ENCODE assay signal across 15 mouse cellular contexts in genomic region chr9:75085242-75085824, GRCm38 (mm10). TPM values are rescaled to one million over a fixed set of nuclear protein-coding genes. Genes with fewer than 3 reads are reported as not detected.
DNase-seq lines count a peak whose midpoint lies in the region; ATAC-seq and TF ChIP-seq lines count a peak whose summit lies in the region.
"Had no signal": no experiment of that assay in that cellular context is flagged by ENCODE, and none has a peak within 500 bp of the region (broad histone marks: within the 10 kb centered on the region; RNA-seq: fewer than 3 reads in every experiment).

No protein-coding gene starts in this region.

- H3K9me3 ChIP-seq in forebrain, embryonic 13.5 days (replicated peaks): 0 out of 2 replicates have a peak, but pooled peaks cover 4% of the 10 kb centered on the region
- H3K9me3 ChIP-seq in neural tube, embryonic 15.5 days (replicated peaks): no peaks in the 10 kb centered on the region
- H3K9me3 ChIP-seq: midbrain, embryonic 12.5 days had no signal

- no peak for TF ChIP-seq POLR2A in lung, adult 2 months (IDR thresholded peaks at IDR 0.05; ENCODE audit: borderline replicate concordance, extremely low read depth, low read depth, low read length)

- no peak overlapping the region for H3K9ac ChIP-seq in forebrain, embryonic 13.5 days
- no peak overlapping the region for H3K9ac ChIP-seq in neural tube, embryonic 15.5 days (replicated peaks)
- H3K9ac ChIP-seq: midbrain, embryonic 12.5 days had no signal

- WGBS in forebrain, embryonic 13.5 days: 39% methylated on average over 5 of the region's 5 CpGs
- WGBS in neural tube, embryonic 15.5 days: 30% methylated on average over 5 of the region's 5 CpGs
- 64% methylated on average over 5 of the region's 5 CpGs for WGBS in lung, adult 2 months

- peak; percentile 5 for DNase-seq in embryo, embryonic 11 days
- DNase-seq in embryo, embryonic 9.5 days (ENCODE audit: extremely low spot score): no peak
- DNase-seq in layer of hippocampus, postnatal 14 days (ENCODE audit: low spot score in 2 of 2): peak; percentile 19 to 36
- no peak for DNase-seq in layer of hippocampus, postnatal 36 days
- DNase-seq in gastrocnemius, postnatal 10 days: no peak
- DNase-seq in lung, adult 2 months: no peak
- DNase-seq: adrenal gland, postnatal 10 days; cerebellum, adult 11-12 months; heart, adult 18-20 months; kidney, postnatal 25 days; liver had no signal

- TF ChIP-seq CTCF in lung, adult 2 months (IDR thresholded peaks at IDR 0.05; ENCODE audit: insufficient read depth, low read length): no peak

- no peaks in the 10 kb centered on the region for H3K27me3 ChIP-seq in forebrain, embryonic 13.5 days
- no peaks in the 10 kb centered on the region for H3K27me3 ChIP-seq in neural tube, embryonic 15.5 days (replicated peaks)
- H3K27me3 ChIP-seq: midbrain, embryonic 12.5 days had no signal

- no peak overlapping the region for H3K4me2 ChIP-seq in forebrain, embryonic 13.5 days
- H3K4me2 ChIP-seq in neural tube, embryonic 15.5 days: no peak overlapping the region
- H3K4me2 ChIP-seq: midbrain, embryonic 12.5 days had no signal

- H3K36me3 ChIP-seq in forebrain, embryonic 13.5 days (ENCODE audit: poor library complexity, severe bottlenecking): no peaks in the 10 kb centered on the region
- H3K36me3 ChIP-seq in neural tube, embryonic 15.5 days: no peaks in the 10 kb centered on the region
- H3K36me3 ChIP-seq: midbrain, embryonic 12.5 days had no signal

- peak; percentile 85 for ATAC-seq in forebrain, embryonic 13.5 days
- ATAC-seq in neural tube, embryonic 15.5 days (ENCODE audit: low FRiP score): no peak

- peaks cover 20% of the 10 kb centered on the region for H3K4me1 ChIP-seq in forebrain, embryonic 13.5 days
- H3K4me1 ChIP-seq in neural tube, embryonic 15.5 days: peaks cover 7% of the 10 kb centered on the region; the same call in 1 of the 2 replicates
- no peaks in the 10 kb centered on the region for H3K4me1 ChIP-seq in lung, adult 2 months (ENCODE audit: control insufficient read depth, insufficient read depth, low read length)
- H3K4me1 ChIP-seq: midbrain, embryonic 12.5 days had no signal

- H3K27ac ChIP-seq in forebrain, embryonic 13.5 days: peak overlapping the region; percentile 35; the same call in 1 of the 2 replicates
- H3K27ac ChIP-seq in neural tube, embryonic 15.5 days (replicated peaks): 0 out of 2 replicates have a peak overlapping the region, but pooled peaks have one; percentile 10
- H3K27ac ChIP-seq: left cerebral cortex, adult 2 months; midbrain, embryonic 12.5 days had no signal

- H3K4me3 ChIP-seq in forebrain, embryonic 13.5 days: no peak overlapping the region
- no peak overlapping the region for H3K4me3 ChIP-seq in neural tube, embryonic 15.5 days (replicated peaks)
- H3K4me3 ChIP-seq in lung, adult 2 months (replicated peaks; ENCODE audit: extremely low read depth, low read depth, low read length): no peak overlapping the region
- H3K4me3 ChIP-seq: left cerebral cortex, adult 2 months; midbrain, embryonic 12.5 days had no signal

RNA-seq across cellular contexts. Expression of gene Myo5a, which starts 14.5 kb away (rescaled TPM):
- 100 to 1,000 TPM; 190 to 199 TPM for total RNA-seq in layer of hippocampus, postnatal 14 days (2021)
- 100 to 1,000 TPM; 189 to 191 TPM for total RNA-seq in layer of hippocampus, postnatal 36 days (2021)
- polyA plus RNA-seq in forebrain, embryonic 13.5 days (2015; fragmentation: Nextera tagmentation; extraction: Ambion mirVana): 25.7 and 26.9 TPM in 2 replicates
- 29.5 and 35.6 TPM in 2 replicates for polyA plus RNA-seq in neural tube, embryonic 15.5 days (2015; fragmentation: Nextera tagmentation; extraction: Ambion mirVana)
- total RNA-seq in gastrocnemius, postnatal 10 days (2021): 10 to 100 TPM; 18.5 to 27.8 TPM
- 3.1 and 5.8 TPM in 2 replicates for polyA plus RNA-seq in lung, adult 2 months (2012; rRNA removed)

RNA-seq across cellular contexts. Expression of gene Arpp19, which starts 47.9 kb away (rescaled TPM):
- total RNA-seq in layer of hippocampus, postnatal 14 days (2021): 100 to 1,000 TPM; 162 TPM
- total RNA-seq in layer of hippocampus, postnatal 36 days (2021): 100 to 1,000 TPM; 173 to 178 TPM
- polyA plus RNA-seq in forebrain, embryonic 13.5 days (2015; fragmentation: Nextera tagmentation; extraction: Ambion mirVana): 282 and 301 TPM in 2 replicates
- 202 and 222 TPM in 2 replicates for polyA plus RNA-seq in neural tube, embryonic 15.5 days (2015; fragmentation: Nextera tagmentation; extraction: Ambion mirVana)
- total RNA-seq in gastrocnemius, postnatal 10 days (2021): 100 to 1,000 TPM; 147 to 150 TPM
- 9.0 and 16.1 TPM in 2 replicates for polyA plus RNA-seq in lung, adult 2 months (2012; rRNA removed)

Comparison
In these comparisons a context has a peak if more than half of its experiments do, and no peak if none do; other contexts are left out.
1. DNase-seq: peak in embryo, embryonic 11 days (single experiment) and layer of hippocampus, postnatal 14 days (2 of 2); none in embryo, embryonic 9.5 days (single experiment), layer of hippocampus, postnatal 36 days (0 of 2), gastrocnemius, postnatal 10 days (single experiment) and lung, adult 2 months (single experiment).
2. RNA of gene Myo5a, which starts 14.5 kb away (total RNA-seq): 190 to 199 TPM in layer of hippocampus, postnatal 14 days and 189 to 191 TPM in layer of hippocampus, postnatal 36 days; 18.5 to 27.8 TPM in gastrocnemius, postnatal 10 days; every median in the first group is over 4 times any median in the second.